Mouse (Mus musculus) Muller cell, postnatal 12 days (primary cell): ENCODE results near the gene Gm6020.
"Not testable (repeated sequence)": the region's sequence is repeated elsewhere in the genome, so short reads cannot be mapped to it uniquely, and the experiment has no call there.

Source experiments
- DNase-seq: peaks from one replicate; pipeline ENCODE4 v3.0.0-alpha.2; 2015; ENCODE audit errors: inconsistent ontology term

Gm6020 gene

GRCm38 (mm10) chr19:61183590-61183989, at the start of gene Gm6020:
TSS of gene Gm6020 (plus strand) at chr19:61183890.
- DNase-seq: not testable (repeated sequence)

GRCm38 (mm10) chr19:61138655-61139054, 45.0 kb upstream of the Gm6020 start:
- DNase-seq: no peak

- peak; percentile 85 for DNase-seq
Measured at GRCm38 (mm10) chr19:61140342-61141206, 43.1 kb upstream of the Gm6020 start, which contains the start of gene Zfp950. TSS of gene Zfp950 (minus strand) at chr19:61140840.

- no peak for DNase-seq
Measured at GRCm38 (mm10) chr19:61141299-61141698, 42.4 kb upstream of the Gm6020 start.

- no peak for DNase-seq
Measured at GRCm38 (mm10) chr19:61151372-61151700, 32.4 kb upstream of the Gm6020 start.

GRCm38 (mm10) chr19:61151701-61152420, 31.8 kb upstream of the Gm6020 start:
- DNase-seq: peak; percentile 51

GRCm38 (mm10) chr19:61175756-61176324, 7.8 kb upstream of the Gm6020 start, which contains the start of gene Gm7102:
TSS of gene Gm7102 (minus strand) at chr19:61176309.
- no peak for DNase-seq

- peak; percentile 96 for DNase-seq
Measured at GRCm38 (mm10) chr19:61199316-61199715, 15.6 kb downstream of the Gm6020 start.

GRCm38 (mm10) chr19:61199836-61200235, 16.1 kb downstream of the Gm6020 start:
- peak; percentile 45 for DNase-seq

- DNase-seq: not testable (repeated sequence)
Measured at GRCm38 (mm10) chr19:61207506-61207905, 23.8 kb downstream of the Gm6020 start.

GRCm38 (mm10) chr19:61223706-61224328, 40.1 kb downstream of the Gm6020 start:
- no peak for DNase-seq

- no peak for DNase-seq
Measured at GRCm38 (mm10) chr19:61224678-61225525, 41.2 kb downstream of the Gm6020 start.

GRCm38 (mm10) chr19:61225526-61226400, 42.1 kb downstream of the Gm6020 start:
- peak; percentile 96 for DNase-seq

- no peak for DNase-seq
Measured at GRCm38 (mm10) chr19:61226401-61226927, 42.8 kb downstream of the Gm6020 start.

- peak; percentile 99 for DNase-seq
Measured at GRCm38 (mm10) chr19:61226928-61227854, 43.5 kb downstream of the Gm6020 start.

GRCm38 (mm10) chr19:61227941-61228701, 44.4 kb downstream of the Gm6020 start, which contains the start of gene Csf2ra:
TSS of gene Csf2ra (minus strand) at chr19:61228429.
- DNase-seq: peak; percentile 2
